Mouse (Mus musculus) hindlimb bud, embryonic 11.5 days (tissue): ENCODE results near the gene Defb41.
A peak's percentile ranks its signal among the peaks of the same experiment; 100 is the strongest.
"Not testable (repeated sequence)": the region's sequence is repeated elsewhere in the genome, so short reads cannot be mapped to it uniquely, and the experiment has no call there.

Source experiments
- DNase-seq: peaks from one replicate; pipeline ENCODE4 v3.0.0-alpha.2; 2012; ENCODE audit warnings: low read depth, low spot score; ENCODE audit errors: extremely low spot score

The Defb41 gene

GRCm38 (mm10) chr1:18265038-18265437, at the start of gene Defb41:
Gene Defb41 (minus strand): TSS chr1:18265138.
- no peak for DNase-seq

- DNase-seq: no peak
Measured at GRCm38 (mm10) chr1:18308474-18308829, 43.5 kb upstream of the Defb41 start.

- DNase-seq: no peak
Measured at GRCm38 (mm10) chr1:18307545-18308473, 42.9 kb upstream of the Defb41 start.

DNA sequence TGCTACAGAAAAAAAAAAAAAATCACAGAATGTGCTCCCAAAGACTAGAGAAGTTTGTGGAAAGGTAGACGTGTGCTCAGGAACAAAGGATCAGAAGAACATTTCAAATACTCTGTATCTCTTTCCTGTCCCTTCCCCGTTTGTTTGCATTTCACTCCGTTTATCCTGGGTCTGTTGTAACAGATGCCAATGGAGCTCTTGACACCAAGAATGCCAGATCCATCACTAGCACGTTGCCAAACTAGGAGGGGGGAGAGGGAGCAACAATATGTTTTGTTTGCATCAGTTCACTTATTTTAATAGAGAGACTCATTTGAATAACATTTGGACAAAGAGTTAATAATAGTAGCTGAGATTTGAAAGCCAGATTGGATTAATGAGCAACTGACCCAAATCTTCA, 27.6 kb upstream of the Defb41 start:
- no peak for DNase-seq

DNA sequence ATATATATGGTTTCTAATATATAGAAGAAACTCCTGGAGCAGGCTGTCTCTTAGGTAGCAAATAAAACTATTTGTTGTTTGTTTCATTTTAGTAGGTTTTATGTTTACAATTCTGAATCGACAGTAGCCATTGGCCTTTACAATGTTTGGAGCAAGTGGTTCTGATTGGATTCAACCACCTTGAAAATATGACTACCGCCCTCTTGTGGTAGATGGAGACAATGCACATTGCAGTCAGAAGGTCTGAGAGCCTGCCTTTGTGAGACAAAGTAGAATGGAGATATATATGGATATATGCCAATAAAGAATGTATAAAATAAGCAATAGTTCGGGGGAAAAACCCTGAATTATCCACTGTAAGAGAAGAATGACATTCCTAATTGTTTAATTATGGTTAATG, 23.9 kb upstream of the Defb41 start:
- peak; percentile 8 for DNase-seq

DNA sequence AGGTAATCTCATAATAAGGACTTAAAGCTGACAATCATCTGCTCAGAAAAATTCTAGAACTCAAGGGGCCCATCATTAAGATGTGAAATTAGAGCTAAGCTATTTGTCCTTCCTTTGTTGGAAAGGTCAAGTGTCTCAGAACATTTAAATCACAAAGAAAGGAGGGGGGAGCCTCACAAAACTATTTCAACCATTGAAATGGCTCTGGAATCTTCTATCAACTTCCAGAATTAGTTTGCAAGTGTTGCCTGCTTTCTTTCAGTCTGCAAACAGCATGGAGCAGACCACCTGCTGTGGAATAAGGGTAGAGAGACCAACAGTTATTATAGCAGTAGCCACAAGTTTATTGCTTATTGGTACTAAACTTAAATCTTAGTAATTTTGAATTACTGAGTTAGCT, 22.4 kb upstream of the Defb41 start:
- DNase-seq: no peak

GRCm38 (mm10) chr1:18271095-18271494, 6.2 kb upstream of the Defb41 start:
- no peak for DNase-seq

GRCm38 (mm10) chr1:18268845-18269244, 3.9 kb upstream of the Defb41 start:
- DNase-seq: no peak

DNA sequence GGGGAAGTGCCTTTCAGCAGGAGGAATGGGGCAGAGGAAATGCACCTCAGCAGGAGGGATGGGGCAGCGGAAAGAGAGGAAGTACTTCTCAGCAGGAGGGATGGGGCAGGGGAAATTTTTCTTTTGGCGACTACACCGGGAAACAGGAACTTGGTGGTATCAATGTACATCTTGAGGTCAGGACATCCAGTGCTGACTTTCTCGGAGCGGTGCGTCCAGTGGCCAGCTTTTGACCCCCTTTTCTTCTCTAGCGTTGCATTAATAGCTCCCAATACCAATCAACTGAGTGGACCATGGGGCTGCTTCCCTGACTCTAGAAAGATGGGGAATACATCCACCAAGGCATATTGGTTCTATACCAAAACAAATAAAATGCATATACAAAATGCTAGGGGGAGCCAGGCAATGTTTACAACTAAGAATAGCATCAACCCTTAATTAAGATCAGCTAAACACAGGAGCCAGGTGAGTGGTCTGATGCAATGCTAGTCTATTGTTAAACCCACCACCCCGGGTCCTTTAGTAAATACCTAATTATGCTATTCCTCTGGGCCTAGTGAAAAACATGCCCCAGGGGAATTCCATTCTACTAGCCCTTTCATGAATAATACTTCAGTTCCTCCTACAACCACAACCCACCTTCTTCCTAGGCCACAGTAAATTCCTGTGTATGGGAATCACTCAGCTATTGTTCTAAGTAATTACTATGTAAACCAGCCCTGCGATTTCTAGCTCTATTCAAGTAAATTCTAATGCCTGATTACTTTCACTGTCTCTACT, 18.9 kb downstream of the Defb41 start:
- DNase-seq: not testable (repeated sequence)

- no peak for DNase-seq
Measured at GRCm38 (mm10) chr1:18237343-18237742, 27.6 kb downstream of the Defb41 start, which contains the start of gene Defb18. Gene Defb18 (minus strand): TSS chr1:18237443.

DNA sequence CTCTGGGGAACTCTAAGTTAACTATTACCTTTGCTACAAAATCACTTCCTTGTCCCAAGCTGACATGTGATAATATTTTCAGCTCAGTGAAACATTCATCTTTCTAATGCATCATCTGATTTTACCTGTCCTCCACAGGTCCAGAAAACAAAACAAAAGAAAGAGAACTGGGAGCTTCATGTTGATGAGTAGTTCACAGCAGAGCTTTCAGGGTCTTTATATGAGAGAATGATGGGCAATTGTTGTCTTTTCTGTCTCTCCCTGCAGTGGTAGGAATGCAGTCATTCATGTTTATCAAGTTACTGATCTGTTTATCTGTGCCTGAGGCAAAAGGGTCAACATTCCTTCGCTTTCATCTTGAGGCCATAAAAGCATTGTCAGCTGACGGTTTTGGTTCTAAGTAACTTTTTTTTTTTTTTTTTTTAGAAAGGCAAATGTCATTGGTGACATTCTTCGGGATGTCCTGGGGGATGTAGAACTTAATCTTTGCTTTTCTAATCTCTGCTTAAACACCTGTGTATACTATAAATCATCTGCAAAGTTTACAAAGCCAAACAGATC, 41.5 kb downstream of the Defb41 start:
- DNase-seq: peak; percentile 5
